Mouse (Mus musculus): ENCODE measurements around the gene Olfr155. TPM values are rescaled to one million over a fixed set of nuclear protein-coding genes. Genes with fewer than 3 reads are reported as not detected.

Gene Olfr155
- polyA plus RNA-seq, 1 experiment from 2014 or later: not detected

DNA sequence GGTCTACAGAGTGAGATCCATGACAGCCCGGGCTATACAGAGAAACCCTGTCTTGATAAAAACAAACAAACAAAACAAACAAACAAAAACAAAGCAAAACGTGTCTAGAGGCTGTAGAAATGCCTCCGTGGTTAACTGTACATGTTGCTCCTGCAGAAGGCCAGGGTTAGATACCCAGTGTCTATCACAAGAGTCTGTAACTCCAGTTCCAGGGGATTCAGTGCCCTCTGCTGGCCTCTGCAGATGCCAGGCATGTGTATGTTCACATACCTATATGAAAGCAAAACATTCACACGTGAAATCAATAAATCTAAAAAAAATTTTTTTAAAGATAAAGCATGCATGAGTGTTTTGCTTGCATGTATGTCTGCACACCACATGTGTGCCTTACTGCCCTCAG is 11.9 kb downstream of the Olfr155 start:
- H3K4me3 ChIP-seq (replicated peaks): no peak overlapping the region
- H3K4me2 ChIP-seq: no peak overlapping the region
- 66% methylated on average over 4 of the region's 4 CpGs for WGBS
- no peaks in the 10 kb centered on the region for H3K9me3 ChIP-seq
- H3K9ac ChIP-seq: no peak overlapping the region
- no peaks in the 10 kb centered on the region for H3K4me1 ChIP-seq
- no peaks in the 10 kb centered on the region for H3K36me3 ChIP-seq (replicated peaks)
- ATAC-seq (ENCODE audit: low FRiP score): no peak
- no peak overlapping the region for H3K27ac ChIP-seq
- H3K27me3 ChIP-seq: peaks cover 3% of the 10 kb centered on the region; the same call in 1 of the 2 replicates

- 87% methylated on average over 10 of the region's 10 CpGs for WGBS
- no peaks in the 10 kb centered on the region for H3K36me3 ChIP-seq (replicated peaks)
These were observed 18.5 kb downstream of the Olfr155 start for GRCm38 (mm10) chr4:43869821-43870220.

GRCm38 (mm10) chr4:43874501-43874900 is 23.1 kb downstream of the Olfr155 start:
- Histone ChIP-seq H3K9me3 (no peaks in the 10 kb centered on the region), H3K4me3 (replicated peaks) (peak overlapping the region; percentile 93; the same call in 1 of the 2 replicates), H3K27ac (0 out of 2 replicates have a peak overlapping the region, but pooled peaks have one; percentile 68), H3K4me2 (peak overlapping the region; percentile 96), H3K9ac (peak overlapping the region; percentile 84; the same call in 1 of the 2 replicates), H3K36me3 (replicated peaks) (no peaks in the 10 kb centered on the region), H3K4me1 (peaks cover 31% of the 10 kb centered on the region), H3K27me3 (0 out of 2 replicates have a peak, but pooled peaks cover 5% of the 10 kb centered on the region)
- ATAC-seq (ENCODE audit: low FRiP score): no peak
- 41% methylated on average over 7 of the region's 7 CpGs for WGBS

More at GRCm38 (mm10) chr4:43869821-43870220, 18.5 kb downstream of the Olfr155 start:
- H3K27me3 ChIP-seq: 0 out of 2 replicates have a peak, but pooled peaks cover 5% of the 10 kb centered on the region
- H3K27ac ChIP-seq: no peak overlapping the region
- 0 out of 2 replicates have a peak, but pooled peaks cover 5% of the 10 kb centered on the region for H3K9me3 ChIP-seq
- peaks cover 5% of the 10 kb centered on the region for H3K4me1 ChIP-seq
- H3K9ac ChIP-seq: no peak overlapping the region
- no peak overlapping the region for H3K4me3 ChIP-seq (replicated peaks)
- H3K4me2 ChIP-seq: no peak overlapping the region
- no peak for ATAC-seq (ENCODE audit: low FRiP score)

DNA sequence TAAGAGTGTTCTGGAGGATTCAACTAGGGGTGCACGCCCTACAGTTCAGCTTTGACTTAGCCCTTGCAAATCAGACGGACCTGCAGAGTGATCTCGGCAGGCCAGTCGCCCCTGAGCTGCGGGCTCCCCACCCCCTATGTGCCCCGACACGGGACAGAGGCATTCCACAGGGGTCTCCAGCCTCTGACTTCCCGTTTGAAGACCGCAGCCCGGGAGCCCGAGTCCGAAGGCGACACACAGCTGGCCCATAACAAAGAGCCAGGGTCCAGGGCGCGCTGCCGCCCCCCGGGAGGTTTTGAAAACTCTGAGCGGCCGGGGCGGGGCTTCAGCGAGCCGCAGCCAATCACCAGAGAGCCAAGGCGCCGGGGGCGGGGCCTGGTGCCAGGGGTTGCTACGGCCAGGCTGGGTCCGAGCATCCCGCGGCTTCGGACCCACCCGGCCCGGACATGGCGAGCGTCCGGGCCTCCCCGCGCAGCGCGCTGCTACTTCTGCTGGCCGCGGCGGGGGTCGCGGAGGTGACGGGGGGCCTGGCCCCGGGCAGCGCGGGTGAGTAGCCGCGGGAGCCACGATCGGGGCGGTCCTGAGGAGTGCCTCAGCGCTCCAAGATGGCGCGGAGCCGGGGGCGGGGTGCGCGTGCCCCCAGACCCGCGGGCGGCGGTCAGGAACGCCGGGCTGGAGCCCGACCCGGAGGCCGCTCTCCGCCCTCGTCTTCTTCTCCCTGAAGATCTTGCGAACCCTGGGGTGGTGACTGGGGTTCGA is 24.0 kb downstream of the Olfr155 start, which contains the start of gene Reck:
TSS of gene Reck (plus strand) at position 371 of the 759 bp plus-strand sequence.
- WGBS: under 1% methylated on average over 68 of the region's 73 CpGs
- ATAC-seq (ENCODE audit: low FRiP score): peak; percentile 94
- H3K36me3 ChIP-seq (replicated peaks): no peaks in the 10 kb centered on the region

DNA sequence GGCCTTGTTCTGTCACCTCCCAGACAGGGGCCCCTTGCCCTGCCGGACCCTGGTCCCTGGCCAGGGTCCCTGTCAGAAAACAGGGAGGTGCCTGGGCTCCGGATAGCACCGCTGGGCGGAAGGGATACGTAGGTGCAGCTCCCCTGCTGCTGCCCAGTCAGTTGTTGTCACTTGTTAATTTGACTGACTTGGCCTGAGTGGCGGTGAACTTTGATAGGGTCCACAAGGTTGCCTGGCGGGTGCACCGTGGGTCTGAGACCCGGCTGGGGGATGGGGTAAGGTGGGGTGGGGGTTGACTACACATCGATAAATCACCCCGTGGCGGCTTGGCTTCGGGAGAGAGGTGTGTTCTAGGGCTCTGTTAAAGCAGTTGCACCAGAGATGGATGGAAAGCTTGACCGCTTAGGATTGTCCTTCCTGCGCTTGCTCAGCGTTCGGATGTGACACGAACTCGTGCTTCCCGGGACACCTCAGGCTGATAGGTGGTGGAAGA is 24.6 kb downstream of the Olfr155 start:
- Histone ChIP-seq H3K36me3 (replicated peaks) (no peaks in the 10 kb centered on the region), H3K9ac (peak overlapping the region; percentile 84), H3K4me2 (peak overlapping the region; percentile 96), H3K9me3 (no peaks in the 10 kb centered on the region), H3K27ac (peak overlapping the region; percentile 75; the same call in 1 of the 2 replicates), H3K4me3 (replicated peaks) (peak overlapping the region; percentile 93), H3K4me1 (peaks cover 31% of the 10 kb centered on the region), H3K27me3 (0 out of 2 replicates have a peak, but pooled peaks cover 5% of the 10 kb centered on the region)
- ATAC-seq (ENCODE audit: low FRiP score): peak; percentile 49
- WGBS: under 1% methylated on average over 20 of the region's 20 CpGs

More for the DNA sequence above, 24.0 kb downstream of the Olfr155 start, which contains the start of gene Reck:
- peak within 1 kb of the TSS; percentile 96 for H3K4me2 ChIP-seq
- H3K27ac ChIP-seq: peak within 1 kb of the TSS; percentile 75
- peaks cover 31% of the 10 kb centered on the region for H3K4me1 ChIP-seq
- H3K27me3 ChIP-seq: 0 out of 2 replicates have a peak, but pooled peaks cover 5% of the 10 kb centered on the region
- H3K9ac ChIP-seq: peak within 1 kb of the TSS; percentile 84
- no peaks in the 10 kb centered on the region for H3K9me3 ChIP-seq
- H3K4me3 ChIP-seq (replicated peaks): peak within 1 kb of the TSS; percentile 93

- Histone ChIP-seq H3K9ac (no peak overlapping the region), H3K4me3 (replicated peaks) (no peak overlapping the region), H3K4me1 (peaks cover 31% of the 10 kb centered on the region), H3K27ac (no peak overlapping the region), H3K36me3 (replicated peaks) (no peaks in the 10 kb centered on the region), H3K27me3 (0 out of 2 replicates have a peak, but pooled peaks cover 5% of the 10 kb centered on the region), H3K9me3 (no peaks in the 10 kb centered on the region), H3K4me2 (no peak overlapping the region)
- 94% methylated on average over 1 of the region's 1 CpGs for WGBS
- ATAC-seq (ENCODE audit: low FRiP score): no peak
These were observed 25.9 kb downstream of the Olfr155 start for GRCm38 (mm10) chr4:43877230-43877629.

DNA sequence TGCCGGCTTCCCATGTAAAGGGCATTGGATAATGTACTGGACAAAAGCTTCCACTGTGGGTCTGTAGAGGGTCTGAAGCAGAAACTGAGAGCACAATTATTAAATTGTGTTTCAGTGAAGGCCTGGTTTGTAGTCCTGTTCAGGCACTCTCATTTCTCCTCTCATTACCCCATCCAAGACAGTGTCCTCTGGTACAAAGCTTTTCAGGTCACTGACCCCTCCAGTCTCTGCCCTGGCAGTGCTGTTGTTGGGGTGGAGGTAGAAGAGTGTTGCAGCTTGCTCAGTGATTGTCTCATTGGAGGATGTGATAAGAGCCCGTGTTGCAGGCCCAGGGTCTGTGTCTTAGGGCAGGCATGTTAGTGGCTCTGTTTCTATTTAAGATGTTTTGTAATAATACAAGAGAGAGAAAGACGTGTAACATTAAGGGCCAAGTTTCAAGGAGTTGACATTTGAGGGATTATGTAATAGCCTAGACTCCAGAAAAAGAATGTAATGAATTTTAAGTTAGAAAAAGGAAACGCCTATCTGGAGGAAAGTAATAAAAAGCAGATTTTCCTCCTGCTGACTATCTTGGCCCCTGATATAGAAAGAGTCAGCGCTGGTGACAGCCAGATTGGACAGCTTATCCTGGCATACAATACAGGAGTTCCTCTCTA is 26.9 kb downstream of the Olfr155 start:
- Histone ChIP-seq H3K9me3 (no peaks in the 10 kb centered on the region), H3K36me3 (replicated peaks) (no peaks in the 10 kb centered on the region), H3K4me2 (no peak overlapping the region), H3K27ac (no peak overlapping the region), H3K27me3 (no peaks in the 10 kb centered on the region), H3K4me3 (replicated peaks) (no peak overlapping the region), H3K4me1 (peaks cover 31% of the 10 kb centered on the region), H3K9ac (no peak overlapping the region)
- WGBS: 40% methylated on average over 5 of the region's 5 CpGs
- ATAC-seq (ENCODE audit: low FRiP score): no peak

- Histone ChIP-seq H3K27me3 (no peaks in the 10 kb centered on the region), H3K4me2 (no peak overlapping the region), H3K4me1 (peaks cover 40% of the 10 kb centered on the region), H3K9ac (no peak overlapping the region), H3K27ac (no peak overlapping the region), H3K36me3 (replicated peaks) (no peaks in the 10 kb centered on the region), H3K9me3 (no peaks in the 10 kb centered on the region), H3K4me3 (replicated peaks) (no peak overlapping the region)
- no peak for ATAC-seq (ENCODE audit: low FRiP score)
- 76% methylated on average over 6 of the region's 6 CpGs for WGBS
These were observed 28.2 kb downstream of the Olfr155 start for GRCm38 (mm10) chr4:43879566-43879965.

GRCm38 (mm10) chr4:43884196-43884595 is 32.8 kb downstream of the Olfr155 start:
- H3K4me1 ChIP-seq: peaks cover 28% of the 10 kb centered on the region
- no peak overlapping the region for H3K4me3 ChIP-seq (replicated peaks)
- no peak for ATAC-seq (ENCODE audit: low FRiP score)
- H3K27ac ChIP-seq: no peak overlapping the region
- H3K4me2 ChIP-seq: no peak overlapping the region
- H3K9me3 ChIP-seq: no peaks in the 10 kb centered on the region
- no peak overlapping the region for H3K9ac ChIP-seq
- H3K36me3 ChIP-seq (replicated peaks): no peaks in the 10 kb centered on the region
- WGBS: 19% methylated on average over 4 of the region's 4 CpGs
- no peaks in the 10 kb centered on the region for H3K27me3 ChIP-seq

GRCm38 (mm10) chr4:43891247-43891646 is 39.9 kb downstream of the Olfr155 start:
- Histone ChIP-seq H3K4me2 (no peak overlapping the region), H3K4me3 (replicated peaks) (no peak overlapping the region), H3K27ac (no peak overlapping the region), H3K27me3 (no peaks in the 10 kb centered on the region), H3K9ac (no peak overlapping the region), H3K9me3 (no peaks in the 10 kb centered on the region), H3K4me1 (peaks cover 4% of the 10 kb centered on the region), H3K36me3 (replicated peaks) (peaks cover 4% of the 10 kb centered on the region; the same call in 1 of the 2 replicates)
- WGBS: 92% methylated on average over 3 of the region's 3 CpGs
- ATAC-seq (ENCODE audit: low FRiP score): no peak

GRCm38 (mm10) chr4:43897209-43897608 is 45.8 kb downstream of the Olfr155 start:
- H3K36me3 ChIP-seq (replicated peaks): peaks cover 19% of the 10 kb centered on the region

DNA sequence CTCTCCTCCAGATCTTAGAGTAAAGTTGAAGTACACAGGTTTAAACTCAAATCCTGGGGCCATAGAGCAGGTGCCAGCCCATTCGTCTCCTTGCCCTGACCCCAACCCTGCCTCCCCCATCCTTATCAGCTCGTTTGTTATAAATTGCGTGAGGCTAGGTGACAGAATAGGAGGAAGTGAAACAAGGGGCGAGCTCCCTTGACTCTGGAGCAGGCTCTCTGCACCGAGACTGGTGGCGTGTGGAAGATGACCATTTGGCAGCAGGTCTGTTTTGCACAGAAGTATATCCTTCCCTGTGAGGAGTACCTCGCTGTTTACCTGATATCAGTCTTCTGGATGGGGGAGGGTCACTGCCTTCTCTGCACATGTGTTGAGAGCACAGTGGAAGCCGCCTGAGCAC is 47.8 kb downstream of the Olfr155 start:
- Histone ChIP-seq H3K27me3 (no peaks in the 10 kb centered on the region), H3K9ac (no peak overlapping the region), H3K4me2 (no peak overlapping the region), H3K36me3 (replicated peaks) (peaks cover 18% of the 10 kb centered on the region), H3K27ac (no peak overlapping the region), H3K4me1 (no peaks in the 10 kb centered on the region), H3K9me3 (no peaks in the 10 kb centered on the region), H3K4me3 (replicated peaks) (no peak overlapping the region)
- WGBS: 81% methylated on average over 8 of the region's 8 CpGs
- ATAC-seq (ENCODE audit: low FRiP score): no peak

More at GRCm38 (mm10) chr4:43897209-43897608, 45.8 kb downstream of the Olfr155 start:
- Histone ChIP-seq H3K27me3 (no peaks in the 10 kb centered on the region), H3K4me2 (no peak overlapping the region), H3K27ac (no peak overlapping the region), H3K9ac (no peak overlapping the region), H3K4me1 (no peaks in the 10 kb centered on the region), H3K9me3 (no peaks in the 10 kb centered on the region), H3K4me3 (replicated peaks) (no peak overlapping the region)
- ATAC-seq (ENCODE audit: low FRiP score): no peak
